Mouse (Mus musculus): ENCODE data around the gene R3hcc1l.

GRCm38 (mm10) chr19:42471571-42471970 is 47.0 kb upstream of the R3hcc1l start:
- TF ChIP-seq EP300 (IDR thresholded peaks at IDR 0.05; ENCODE audit: insufficient read depth, low read depth, low read length) (no peak), CTCF (IDR thresholded peaks at IDR 0.05) (no peak)

Measured in heart, adult 2 months (tissue).